8 mouse cellular contexts compared by ENCODE assay signal in genomic region chr19:6399285-6400095, GRCm38 (mm10). TPM values are rescaled to one million over a fixed set of nuclear protein-coding genes. Genes with fewer than 3 reads are reported as not detected.
DNase-seq lines count a peak whose midpoint lies in the region; ATAC-seq and TF ChIP-seq lines count a peak whose summit lies in the region.

TSS of gene Rasgrp2 (plus strand) at chr19:6399340.

- peaks cover 38% of the 10 kb centered on the region for H3K27me3 ChIP-seq in embryonic facial prominence, embryonic 14.5 days (replicated peaks; ENCODE audit: control insufficient read depth, insufficient read depth, low read length)
- peaks cover 18% of the 10 kb centered on the region; the same call in 1 of the 2 replicates for H3K27me3 ChIP-seq in heart, embryonic 15.5 days
- no peaks in the 10 kb centered on the region for H3K27me3 ChIP-seq in neural tube, embryonic 14.5 days (ENCODE audit: control insufficient read depth, insufficient read depth, low read length)

- TF ChIP-seq POLR2A in lung, adult 2 months (IDR thresholded peaks at IDR 0.05; ENCODE audit: borderline replicate concordance, extremely low read depth, low read depth, low read length), result peak; percentile 42; the same call in 1 of the 2 replicates

- H3K4me1 ChIP-seq in embryonic facial prominence, embryonic 14.5 days (ENCODE audit: control insufficient read depth, insufficient read depth, low read length), result peaks cover 32% of the 10 kb centered on the region
- H3K4me1 ChIP-seq in heart, embryonic 15.5 days (replicated peaks), result peaks cover 38% of the 10 kb centered on the region
- H3K4me1 ChIP-seq in lung, adult 2 months (ENCODE audit: control insufficient read depth, insufficient read depth, low read length), result peaks cover 3% of the 10 kb centered on the region; the same call in 1 of the 2 replicates
- peaks cover 21% of the 10 kb centered on the region for H3K4me1 ChIP-seq in neural tube, embryonic 14.5 days (ENCODE audit: control insufficient read depth, insufficient read depth, low read length)

- H3K27ac ChIP-seq in embryonic facial prominence, embryonic 14.5 days (replicated peaks; ENCODE audit: low read depth, low read length), result 0 out of 2 replicates have a peak within 1 kb of the TSS, but pooled peaks have one; percentile 21
- H3K27ac ChIP-seq in heart, embryonic 15.5 days, result peak within 1 kb of the TSS; percentile 74
- peak within 1 kb of the TSS; percentile 72 for H3K27ac ChIP-seq in neural tube, embryonic 14.5 days (ENCODE audit: low read depth, low read length)

- H3K36me3 ChIP-seq in embryonic facial prominence, embryonic 14.5 days (ENCODE audit: control insufficient read depth, insufficient read depth, low read length), result no peaks in the 10 kb centered on the region
- H3K36me3 ChIP-seq in heart, embryonic 15.5 days, result peaks cover 4% of the 10 kb centered on the region; the same call in 1 of the 2 replicates
- no peaks in the 10 kb centered on the region for H3K36me3 ChIP-seq in neural tube, embryonic 14.5 days (ENCODE audit: control insufficient read depth, insufficient read depth, low read length)

- TF ChIP-seq CTCF in lung, adult 2 months (IDR thresholded peaks at IDR 0.05; ENCODE audit: insufficient read depth, low read length), result no peak

- WGBS in embryonic facial prominence, embryonic 14.5 days, result under 1% methylated on average over 46 of the region's 87 CpGs
- WGBS in heart, embryonic 15.5 days, result under 1% methylated on average over 86 of the region's 87 CpGs
- WGBS in lung, adult 2 months, result under 1% methylated on average over 84 of the region's 87 CpGs
- under 1% methylated on average over 54 of the region's 87 CpGs for WGBS in neural tube, embryonic 14.5 days

- ATAC-seq in embryonic facial prominence, embryonic 14.5 days (ENCODE audit: low read depth), result peak; percentile 15; the same call in 1 of the 2 replicates
- 0 out of 2 replicates have a peak, but pooled peaks have one; percentile 0 for ATAC-seq in heart, embryonic 15.5 days (replicated peaks; ENCODE audit: insufficient number of reproducible peaks, insufficient read depth, low FRiP score, low read depth)
- ATAC-seq in neural tube, embryonic 14.5 days (ENCODE audit: low read depth), result peak; percentile 47

- peak within 1 kb of the TSS; percentile 68 for H3K9ac ChIP-seq in embryonic facial prominence, embryonic 14.5 days (ENCODE audit: low read depth, low read length)
- peak within 1 kb of the TSS; percentile 72 for H3K9ac ChIP-seq in heart, embryonic 15.5 days
- H3K9ac ChIP-seq in neural tube, embryonic 14.5 days (replicated peaks; ENCODE audit: low read depth, low read length), result peak within 1 kb of the TSS; percentile 79

- H3K4me3 ChIP-seq in embryonic facial prominence, embryonic 14.5 days (ENCODE audit: low read depth, low read length), result peak within 1 kb of the TSS; percentile 66
- peak within 1 kb of the TSS; percentile 69 for H3K4me3 ChIP-seq in heart, embryonic 15.5 days
- peak within 1 kb of the TSS; percentile 76 for H3K4me3 ChIP-seq in lung, adult 2 months (replicated peaks; ENCODE audit: extremely low read depth, low read depth, low read length)
- H3K4me3 ChIP-seq in neural tube, embryonic 14.5 days (ENCODE audit: low read depth, low read length), result peak within 1 kb of the TSS; percentile 58

- peak; percentile 28 for DNase-seq in urinary bladder, postnatal 14 days (ENCODE audit: low spot score)
- no peak for DNase-seq in urinary bladder, adult 18-20 months (ENCODE audit: low spot score in 2 of 2)
- DNase-seq in embryonic facial prominence, embryonic 14.5 days (ENCODE audit: low spot score), result no peak
- peak; percentile 80 for DNase-seq in kidney, postnatal 10 days
- peak; percentile 64 for DNase-seq in lung, adult 2 months
- DNase-seq in ovary, adult 18-20 months (ENCODE audit: low spot score), result no peak

- no peaks in the 10 kb centered on the region for H3K9me3 ChIP-seq in embryonic facial prominence, embryonic 14.5 days (ENCODE audit: control insufficient read depth, low read length)
- H3K9me3 ChIP-seq in heart, embryonic 15.5 days (replicated peaks), result no peaks in the 10 kb centered on the region
- no peaks in the 10 kb centered on the region for H3K9me3 ChIP-seq in neural tube, embryonic 14.5 days (ENCODE audit: control insufficient read depth, low read length)

- peak within 1 kb of the TSS; percentile 99 for H3K4me2 ChIP-seq in embryonic facial prominence, embryonic 14.5 days (ENCODE audit: low read depth, low read length)
- H3K4me2 ChIP-seq in heart, embryonic 15.5 days, result peak within 1 kb of the TSS; percentile 100
- peak within 1 kb of the TSS; percentile 96 for H3K4me2 ChIP-seq in neural tube, embryonic 14.5 days (ENCODE audit: low read depth, low read length)

RNA-seq across cellular contexts. Expression of gene Rasgrp2, which starts in this region (rescaled TPM):
- 36.2 and 48.2 TPM in 2 replicates for polyA plus RNA-seq in embryonic facial prominence, embryonic 14.5 days (2014; fragmentation: Nextera tagmentation; extraction: Ambion mirVana)
- 54.8 TPM in 2 replicates for polyA plus RNA-seq in heart, embryonic 15.5 days (2015; fragmentation: Nextera tagmentation; extraction: Ambion mirVana)
- 210 and 287 TPM in 2 replicates for polyA plus RNA-seq in lung, adult 2 months (2012; rRNA removed)
- 81.6 and 130 TPM in 2 replicates for polyA plus RNA-seq in neural tube, embryonic 14.5 days (2014; fragmentation: Nextera tagmentation; extraction: Ambion mirVana)

Comparison
In these comparisons a context has a peak if more than half of its experiments do, and no peak if none do; other contexts are left out.
1. DNase-seq: peak in urinary bladder, postnatal 14 days (single experiment), kidney, postnatal 10 days (single experiment) and lung, adult 2 months (single experiment); none in urinary bladder, adult 18-20 months (0 of 2), embryonic facial prominence, embryonic 14.5 days (single experiment) and ovary, adult 18-20 months (single experiment).
2. H3K27ac ChIP-seq: peak in every context shown above with its lines; median percentile 74 in heart, embryonic 15.5 days; 72 in neural tube, embryonic 14.5 days; 21 in embryonic facial prominence, embryonic 14.5 days.
3. Peak in every context shown above with its lines, with median percentiles within 50 percentile points of each other: ATAC-seq, H3K4me2 ChIP-seq, H3K4me3 ChIP-seq and H3K9ac ChIP-seq.